Mouse (Mus musculus) telencephalon, adult 2 months (tissue): Measurements from ENCODE around the gene Synj2.

Experiments used
- DNase-seq: peaks from one replicate; pipeline ENCODE4 v3.0.0-alpha.2; 2011; ENCODE audit warnings: low read depth, low spot score

The Synj2 gene

GRCm38 (mm10) chr17:6036458-6036857 is 95.4 kb downstream of the Synj2 start:
- no peak for DNase-seq

GRCm38 (mm10) chr17:6036872-6037271 is 95.8 kb downstream of the Synj2 start:
- no peak for DNase-seq

- DNase-seq = no peak
Measured at GRCm38 (mm10) chr17:6037507-6037906, 96.4 kb downstream of the Synj2 start.

- DNase-seq = no peak
Measured at GRCm38 (mm10) chr17:6052801-6053200, 111.7 kb downstream of the Synj2 start.

- peak; percentile 62 for DNase-seq
Measured at GRCm38 (mm10) chr17:6054934-6055355, 113.9 kb downstream of the Synj2 start.

GRCm38 (mm10) chr17:6062793-6063192 is 121.7 kb downstream of the Synj2 start:
- no peak for DNase-seq

GRCm38 (mm10) chr17:6063532-6063931 is 122.5 kb downstream of the Synj2 start:
- no peak for DNase-seq

GRCm38 (mm10) chr17:6066021-6066420 is 124.9 kb downstream of the Synj2 start:
- no peak for DNase-seq

GRCm38 (mm10) chr17:6067613-6068012 is 126.5 kb downstream of the Synj2 start:
- DNase-seq = no peak

GRCm38 (mm10) chr17:6069866-6070265 is 128.8 kb downstream of the Synj2 start:
- no peak for DNase-seq

GRCm38 (mm10) chr17:6073405-6073804 is 132.3 kb downstream of the Synj2 start:
- no peak for DNase-seq

GRCm38 (mm10) chr17:6079287-6080122 is 138.4 kb downstream of the Synj2 start, which contains the start of the genes Serac1 and Gtf2h5:
TSS of gene Serac1 (minus strand) at chr17:6079741.
TSS of gene Gtf2h5 (plus strand) at chr17:6079786.
- peak; percentile 94 for DNase-seq

GRCm38 (mm10) chr17:6083323-6083890 is 142.3 kb downstream of the Synj2 start:
- DNase-seq = peak; percentile 39

- DNase-seq = no peak
Measured at GRCm38 (mm10) chr17:6091604-6092003, 150.5 kb downstream of the Synj2 start.
